Mouse (Mus musculus) hindbrain, embryonic 16.5 days (tissue): ENCODE measurements around the gene Ccnjl. TPM values are rescaled to one million over a fixed set of nuclear protein-coding genes. Genes with fewer than 3 reads are reported as not detected.

Source experiments
- ATAC-seq: fragments of 200-750 bp; cut with Nextera tagmentation; 2 replicates; pipeline ENCODE4 v1.8.0; 2017; ENCODE audit warnings: moderate TSS enrichment, moderate library complexity
- H3K27ac ChIP-seq: fragments of 300-500 bp; sonication (generic); 2 replicates; pipeline ENCODE4 v1.5.1; 2014; ENCODE audit warnings: low read depth, mild to moderate bottlenecking, control low read depth, low read length, moderate library complexity
- H3K27me3 ChIP-seq: fragments of 300-500 bp; sonication (generic); replicated peaks from 2 replicates; pipeline ENCODE4 v1.6.1; 2014; ENCODE audit warnings: low read length; ENCODE audit not compliant: control insufficient read depth, insufficient read depth
- H3K36me3 ChIP-seq: fragments of 300-500 bp; sonication (generic); 2 replicates; pipeline ENCODE4 v1.6.1; 2014; ENCODE audit warnings: mild to moderate bottlenecking, low read length, moderate library complexity, mixed read lengths; ENCODE audit not compliant: control insufficient read depth, insufficient read depth
- H3K4me1 ChIP-seq: fragments of 300-500 bp; sonication (generic); 2 replicates; pipeline ENCODE4 v1.6.1; 2014; ENCODE audit warnings: low read depth, low read length; ENCODE audit not compliant: control insufficient read depth, insufficient read depth
- H3K4me2 ChIP-seq: fragments of 300-500 bp; sonication (generic); 2 replicates; pipeline ENCODE4 v1.6.1; 2014; ENCODE audit warnings: mild to moderate bottlenecking, low read length, control low read depth, moderate library complexity
- H3K4me3 ChIP-seq: fragments of 300-500 bp; sonication (generic); 2 replicates; pipeline ENCODE4 v1.5.1; 2014; ENCODE audit warnings: mild to moderate bottlenecking, low read length, control low read depth, moderate library complexity
- H3K9ac ChIP-seq: fragments of 300-500 bp; sonication (generic); 2 replicates; pipeline ENCODE4 v1.6.1; 2014; ENCODE audit warnings: low read depth, mild to moderate bottlenecking, control low read depth, low read length, moderate library complexity
- H3K9me3 ChIP-seq: fragments of 300-500 bp; sonication (generic); 2 replicates; pipeline ENCODE4 v1.6.1; 2014; ENCODE audit warnings: mild to moderate bottlenecking, low read length, moderate library complexity; ENCODE audit not compliant: control insufficient read depth
- WGBS: fragments of 180-500 bp; shearing (Covaris S2); extraction: QIAGEN DNeasy Blood & Tissue Kit; methylation state at CpG from one replicate; pipeline ENCODE4 v1.1.7; 2014; 5-methylcytosine and 5-hydroxymethylcytosine counted together
- polyA plus RNA-seq: library from polyadenylated mRNA; unstranded; fragments of >200 nt; fragmentation: Nextera tagmentation; extraction: Ambion mirVana; gene quantifications from 2 replicates; pipeline ENCODE4 v1.2.1, GENCODE M21; 2015

Gene Ccnjl
- polyA plus RNA-seq, 1 experiment from 2014 or later: 7.1 TPM

DNA sequence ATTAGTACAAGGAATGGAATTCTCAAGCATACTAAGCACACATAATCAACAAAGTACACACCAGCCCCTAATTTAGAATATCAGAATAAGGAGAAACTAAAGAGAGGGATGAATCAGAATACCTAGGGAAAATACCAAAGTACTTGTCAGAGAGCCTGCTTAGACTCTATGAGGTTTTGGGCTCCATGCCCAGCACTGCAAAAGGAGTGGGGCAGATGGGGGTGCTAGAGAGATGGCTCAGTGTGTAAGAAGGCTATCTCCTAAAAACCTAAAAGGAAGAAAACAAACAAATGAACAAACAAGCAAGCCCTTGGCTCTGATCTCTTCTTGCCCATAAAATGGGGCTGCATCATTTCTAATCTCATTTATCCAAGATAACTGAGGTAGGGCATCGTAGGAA lies 95.8 kb downstream of the Ccnjl start:
- H3K9me3 ChIP-seq: no peaks in the 10 kb centered on the region
- H3K27ac ChIP-seq: no peak overlapping the region
- H3K4me3 ChIP-seq: no peak overlapping the region
- H3K36me3 ChIP-seq: no peaks in the 10 kb centered on the region
- WGBS: 88% methylated on average over 1 of the region's 1 CpGs
- H3K4me2 ChIP-seq: no peak overlapping the region
- no peak overlapping the region for H3K9ac ChIP-seq
- ATAC-seq: no peak
- H3K27me3 ChIP-seq: no peaks in the 10 kb centered on the region
- peaks cover 13% of the 10 kb centered on the region for H3K4me1 ChIP-seq

DNA sequence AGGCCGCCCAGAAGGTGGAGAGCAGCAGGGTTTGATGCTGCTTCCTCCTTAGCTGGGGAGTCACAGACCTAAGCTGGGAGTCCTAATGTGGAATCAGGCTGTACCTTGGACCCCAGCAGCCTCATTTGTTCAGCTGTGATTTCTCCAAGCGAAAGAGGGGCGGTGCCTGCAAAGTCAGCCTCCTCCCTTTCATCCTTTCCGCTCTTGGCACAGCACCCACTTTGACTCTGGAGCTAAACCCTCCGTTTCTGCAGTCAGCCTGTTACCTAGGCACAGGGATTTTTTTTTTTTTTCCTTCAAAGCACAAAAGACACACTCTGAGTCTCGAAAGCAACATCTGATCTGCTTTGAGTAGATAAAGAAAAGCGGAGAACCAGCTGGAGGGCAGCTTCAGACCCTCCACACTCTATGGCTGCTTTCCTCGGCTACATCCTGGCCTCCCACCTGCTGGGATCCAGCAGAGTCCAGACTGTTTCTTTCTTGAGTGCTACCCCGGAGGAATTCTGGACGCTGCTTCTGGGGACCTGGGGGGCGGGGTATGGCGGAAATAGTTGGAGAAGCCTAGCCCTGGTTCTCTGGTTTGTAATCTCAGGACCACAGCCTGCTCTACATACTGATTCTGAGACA lies 97.8 kb downstream of the Ccnjl start:
- H3K4me2 ChIP-seq: peak overlapping the region; percentile 57
- H3K27ac ChIP-seq: peak overlapping the region; percentile 37
- H3K4me3 ChIP-seq: peak overlapping the region; percentile 14
- 7% methylated on average over 12 of the region's 12 CpGs for WGBS
- no peaks in the 10 kb centered on the region for H3K36me3 ChIP-seq
- H3K9ac ChIP-seq: peak overlapping the region; percentile 60
- no peaks in the 10 kb centered on the region; the same call in 1 of the 2 replicates for H3K27me3 ChIP-seq
- peaks cover 13% of the 10 kb centered on the region for H3K4me1 ChIP-seq
- peak; percentile 73 for ATAC-seq
- H3K9me3 ChIP-seq: no peaks in the 10 kb centered on the region

DNA sequence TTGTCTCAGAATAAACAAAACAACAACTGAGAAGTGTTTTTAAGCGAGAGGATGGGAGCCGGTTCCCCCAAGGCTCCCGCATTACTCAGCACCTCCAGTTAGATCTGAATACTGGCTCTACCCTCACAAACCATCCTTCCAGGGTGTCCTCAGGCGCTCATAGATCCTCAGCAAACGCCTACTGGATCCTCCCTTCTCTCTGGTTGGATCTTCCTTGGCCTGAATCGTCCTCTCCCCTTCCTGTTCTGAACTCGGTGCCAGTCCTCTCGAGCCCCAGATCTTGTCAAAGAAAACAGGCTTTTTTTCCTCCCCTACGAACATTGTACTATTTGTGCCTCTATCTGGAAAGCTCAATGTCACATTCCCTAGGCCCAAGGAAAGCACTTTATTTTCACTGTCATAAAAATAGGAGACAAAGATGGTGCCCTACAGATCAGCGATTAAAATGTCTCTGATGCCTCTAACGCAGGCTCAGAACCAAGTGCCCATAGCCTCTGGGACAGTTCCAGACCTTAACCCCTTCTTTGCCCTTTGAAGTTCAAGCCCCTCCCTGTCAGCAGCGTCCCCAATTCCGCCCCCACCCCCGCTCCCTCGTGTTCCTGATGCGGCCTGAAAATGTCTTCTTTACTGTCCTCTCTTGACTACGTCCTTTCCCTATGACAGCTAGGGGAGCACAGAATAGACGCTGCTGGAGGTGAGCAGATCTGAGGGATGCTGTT lies 98.5 kb downstream of the Ccnjl start:
- Histone ChIP-seq H3K27ac (peak overlapping the region; percentile 37), H3K9me3 (no peaks in the 10 kb centered on the region), H3K4me1 (peaks cover 13% of the 10 kb centered on the region), H3K36me3 (no peaks in the 10 kb centered on the region), H3K4me3 (peak overlapping the region; percentile 14; the same call in 1 of the 2 replicates), H3K9ac (peak overlapping the region; percentile 60), H3K4me2 (peak overlapping the region; percentile 57), H3K27me3 (no peaks in the 10 kb centered on the region; the same call in 1 of the 2 replicates)
- ATAC-seq: peak; percentile 25
- 35% methylated on average over 18 of the region's 18 CpGs for WGBS

DNA sequence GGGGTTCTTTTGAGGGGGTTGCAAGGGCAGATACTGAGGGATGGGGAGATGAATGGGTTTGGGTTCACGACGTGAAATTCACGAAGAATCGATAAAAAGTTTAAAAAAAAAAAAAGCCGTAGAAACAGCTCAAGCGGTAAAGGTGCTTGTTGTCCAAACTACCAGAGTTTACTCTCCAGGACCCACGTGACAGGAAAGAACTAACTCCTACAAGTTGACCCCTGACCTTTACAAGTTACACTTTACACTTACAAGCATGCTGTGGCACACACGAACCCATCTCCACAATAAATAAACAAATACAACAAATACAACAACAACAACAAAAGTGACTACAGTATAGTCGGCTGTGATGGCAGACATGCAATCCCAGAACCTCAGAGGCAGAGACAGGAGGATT lies 103.1 kb downstream of the Ccnjl start:
- no peak overlapping the region for H3K4me3 ChIP-seq
- H3K4me2 ChIP-seq: no peak overlapping the region
- no peaks in the 10 kb centered on the region for H3K36me3 ChIP-seq
- ATAC-seq: no peak
- peaks cover 17% of the 10 kb centered on the region for H3K4me1 ChIP-seq
- H3K27me3 ChIP-seq: no peaks in the 10 kb centered on the region; the same call in 1 of the 2 replicates
- H3K9me3 ChIP-seq: no peaks in the 10 kb centered on the region
- no peak overlapping the region for H3K9ac ChIP-seq
- WGBS: 94% methylated on average over 9 of the region's 9 CpGs
- no peak overlapping the region for H3K27ac ChIP-seq

DNA sequence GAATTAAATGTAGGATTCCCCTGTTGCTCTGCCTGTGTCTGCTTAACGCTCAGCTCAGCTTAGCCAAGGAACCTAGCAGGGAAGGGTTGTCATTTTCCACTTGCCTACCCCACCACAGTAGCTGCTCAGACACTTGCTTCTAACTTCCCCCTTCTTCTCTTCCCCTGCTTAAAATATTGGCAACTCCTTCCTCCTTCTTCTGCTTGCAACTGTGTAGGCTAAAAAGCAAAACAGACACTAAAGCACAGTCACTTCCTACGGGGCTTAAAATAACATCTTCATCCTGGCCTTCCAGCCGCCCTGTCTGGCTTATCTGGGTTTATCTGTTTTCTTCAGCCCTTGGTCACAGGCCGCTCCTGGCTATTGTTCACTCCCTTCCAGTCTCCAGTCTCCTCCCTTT lies 104.0 kb downstream of the Ccnjl start:
- Histone ChIP-seq H3K9me3 (no peaks in the 10 kb centered on the region), H3K27ac (no peak overlapping the region), H3K4me2 (no peak overlapping the region), H3K36me3 (no peaks in the 10 kb centered on the region), H3K4me1 (peaks cover 11% of the 10 kb centered on the region), H3K9ac (no peak overlapping the region), H3K27me3 (no peaks in the 10 kb centered on the region; the same call in 1 of the 2 replicates), H3K4me3 (no peak overlapping the region)
- ATAC-seq: no peak
- WGBS: 74% methylated on average over 4 of the region's 4 CpGs

DNA sequence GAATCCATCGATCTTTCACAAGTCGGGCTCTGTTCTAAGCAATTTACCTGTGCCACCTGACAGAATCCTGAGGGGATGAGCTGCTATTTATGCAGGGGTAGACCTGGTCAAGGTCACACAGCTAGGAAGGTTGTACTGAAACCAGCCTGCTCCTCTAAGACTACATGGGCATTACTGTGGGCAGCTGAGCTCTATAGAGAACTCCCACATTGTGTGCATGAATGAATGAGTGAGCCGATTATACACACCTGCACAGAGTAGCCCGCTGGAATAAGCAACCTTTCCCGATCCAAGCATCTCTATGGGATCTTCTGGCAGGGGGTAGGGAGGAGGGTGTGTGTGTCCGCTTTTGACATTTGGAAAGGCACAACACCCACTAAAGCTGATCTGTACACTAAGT lies 104.6 kb downstream of the Ccnjl start:
- Histone ChIP-seq H3K9me3 (no peaks in the 10 kb centered on the region), H3K4me3 (no peak overlapping the region), H3K4me2 (no peak overlapping the region), H3K4me1 (peaks cover 11% of the 10 kb centered on the region), H3K36me3 (no peaks in the 10 kb centered on the region), H3K27me3 (no peaks in the 10 kb centered on the region; the same call in 1 of the 2 replicates), H3K27ac (no peak overlapping the region), H3K9ac (peak overlapping the region; percentile 38)
- WGBS: 79% methylated on average over 6 of the region's 6 CpGs
- peak; percentile 60 for ATAC-seq

DNA sequence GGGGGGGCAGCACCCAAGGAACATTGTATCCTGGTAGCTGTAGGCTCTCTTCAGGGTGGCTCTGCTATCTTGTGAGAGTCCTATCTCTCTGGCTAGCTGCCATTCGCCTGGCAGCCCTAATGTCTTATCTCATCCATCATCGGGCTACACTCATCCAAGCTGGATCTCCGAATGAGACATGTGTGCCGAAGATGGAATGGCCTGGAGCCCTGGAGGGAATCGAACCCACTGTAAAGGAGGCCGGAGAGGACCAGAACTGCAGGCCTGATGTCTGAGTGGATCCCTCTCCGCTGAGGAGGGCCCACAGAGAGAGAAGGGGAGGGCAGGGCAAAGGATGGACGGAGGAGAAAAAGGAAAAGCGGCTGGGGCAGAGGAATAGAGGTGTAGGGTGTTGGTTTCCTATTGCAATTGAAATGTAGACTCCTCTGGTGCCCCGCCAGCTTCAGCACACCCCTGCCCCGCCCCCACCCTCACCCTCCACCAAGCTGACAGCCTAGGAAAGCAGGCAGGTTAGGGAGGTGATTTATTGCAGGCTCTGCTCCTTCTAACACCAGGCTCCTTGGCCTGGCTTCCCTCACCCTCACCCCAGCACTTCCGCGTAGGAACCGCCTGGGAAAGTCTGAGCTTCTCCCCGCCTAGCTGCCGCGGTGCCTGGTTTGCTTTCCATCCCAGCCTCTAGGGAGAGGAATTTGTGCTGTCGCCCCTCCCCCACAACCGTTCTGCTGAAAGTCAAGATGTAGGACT lies 105.2 kb downstream of the Ccnjl start:
- Histone ChIP-seq H3K4me3 (no peak overlapping the region), H3K4me2 (peak overlapping the region; percentile 35), H3K9ac (peak overlapping the region; percentile 38), H3K27ac (peak overlapping the region; percentile 56), H3K27me3 (no peaks in the 10 kb centered on the region; the same call in 1 of the 2 replicates), H3K4me1 (peaks cover 11% of the 10 kb centered on the region), H3K9me3 (no peaks in the 10 kb centered on the region), H3K36me3 (no peaks in the 10 kb centered on the region)
- ATAC-seq: peak; percentile 68
- 21% methylated on average over 19 of the region's 19 CpGs for WGBS
